Mouse (Mus musculus) adrenal gland, postnatal 10 days (tissue): ENCODE results near the gene Tstd1. TPM values are rescaled to one million over a fixed set of nuclear protein-coding genes. Genes with fewer than 3 reads are reported as not detected.
A peak's percentile ranks its signal among the peaks of the same experiment; 100 is the strongest.

Source experiments
- DNase-seq: peaks from one replicate; pipeline ENCODE4 v3.0.0; 2021; ENCODE audit warnings: mixed read lengths
- long read RNA-seq, 2 experiments: library from polyadenylated mRNA; stranded (forward); transcript quantifications; one replicate each; pipeline ENCODE4 v2.0.0; 2021
- total RNA-seq, 2 experiments: library from RNA; stranded (reverse); gene quantifications; 2 replicates each; pipeline ENCODE4 v1.2.3; 2021

The Tstd1 gene
- 10 to 100 TPM; 16.6 to 36.1 TPM for total RNA-seq
- long read RNA-seq, experiment 1, transcript Tstd1-201 (4 exons, 551 nt) = major isoform, 36 of 46 reads
- long read RNA-seq, experiment 1, partial matches to known transcripts = 1 of 46 reads
- long read RNA-seq, experiment 1, other reads (novel, unspliced or antisense) = 9 of 46 reads
- long read RNA-seq, experiment 2 = 0 reads

GRCm38 (mm10) chr1:171418660-171419059 lies at the start of gene Tstd1:
Gene Tstd1, plus strand, starts transcription at chr1:171418872.
- no peak for DNase-seq

DNA sequence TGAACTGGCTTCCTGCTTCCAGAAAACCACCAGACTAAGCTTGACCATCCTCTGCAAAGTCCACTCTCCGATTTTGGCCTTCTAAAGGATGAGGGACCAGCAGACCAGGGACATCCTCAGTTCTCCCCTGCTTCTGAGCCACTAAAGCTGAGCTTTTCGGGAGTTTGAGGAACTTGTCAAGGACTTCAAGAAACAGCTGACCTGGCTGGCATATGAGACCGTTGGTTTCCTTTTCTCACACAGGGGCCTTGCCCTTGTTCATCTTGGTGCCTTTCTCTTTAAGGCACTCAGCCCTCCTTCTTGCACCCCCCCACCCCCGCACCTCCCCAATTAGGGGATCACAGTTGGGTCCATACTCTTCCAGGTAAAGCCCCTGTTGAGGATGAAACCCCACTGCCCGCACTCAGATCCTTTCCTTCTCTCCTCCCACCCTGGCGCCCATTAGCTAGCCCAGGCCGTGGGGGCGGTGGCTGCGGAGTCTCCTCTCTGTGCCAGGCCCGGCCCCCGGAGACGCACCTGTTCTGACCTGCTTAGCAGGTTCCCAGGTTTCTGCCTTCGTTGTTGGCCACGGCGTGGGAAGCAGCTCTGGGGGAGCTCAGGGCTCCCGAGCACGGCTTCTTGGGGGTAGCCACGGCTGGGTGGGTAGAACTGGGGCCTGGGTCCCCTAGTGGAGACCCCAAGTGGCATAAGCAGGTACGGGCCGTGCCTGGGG lies 48.7 kb upstream of the Tstd1 start, which contains the start of gene Nectin4:
Gene Nectin4, plus strand, starts transcription at position 255 of the 712 bp plus-strand sequence.
- DNase-seq = no peak

- no peak for DNase-seq
Observed at GRCm38 (mm10) chr1:171372880-171373279, 45.8 kb upstream of the Tstd1 start.

GRCm38 (mm10) chr1:171373946-171374345 lies 44.7 kb upstream of the Tstd1 start:
- no peak for DNase-seq

GRCm38 (mm10) chr1:171375646-171376097 lies 43.0 kb upstream of the Tstd1 start:
- no peak for DNase-seq

- DNase-seq = no peak
Observed at GRCm38 (mm10) chr1:171378298-171378697, 40.4 kb upstream of the Tstd1 start.

DNA sequence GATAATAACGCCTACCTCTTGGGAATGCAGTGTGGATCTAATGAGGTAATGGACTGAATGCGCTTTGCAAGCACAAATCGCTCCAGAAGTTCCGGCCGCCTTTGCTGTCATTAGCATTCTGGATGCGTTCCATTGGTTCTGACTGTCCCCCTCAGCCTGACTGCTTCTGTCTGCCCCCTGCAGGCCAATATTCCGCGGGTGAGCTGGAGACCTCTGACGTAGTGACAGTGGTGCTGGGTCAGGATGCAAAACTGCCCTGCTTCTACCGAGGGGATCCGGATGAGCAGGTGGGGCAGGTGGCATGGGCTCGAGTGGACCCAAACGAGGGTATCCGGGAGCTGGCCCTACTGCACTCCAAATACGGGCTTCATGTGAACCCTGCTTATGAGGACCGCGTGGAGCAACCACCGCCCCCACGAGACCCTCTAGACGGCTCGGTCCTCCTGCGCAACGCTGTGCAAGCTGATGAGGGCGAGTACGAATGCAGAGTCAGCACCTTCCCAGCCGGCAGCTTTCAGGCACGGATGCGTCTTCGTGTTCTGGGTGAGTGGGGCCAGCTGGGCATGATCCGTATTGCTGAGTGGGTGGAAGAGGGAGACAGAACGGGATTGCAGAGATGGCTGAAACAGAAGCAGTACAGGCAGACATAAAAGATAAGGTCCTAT lies 38.6 kb upstream of the Tstd1 start:
- DNase-seq = peak; percentile 84

- DNase-seq = no peak
Observed at GRCm38 (mm10) chr1:171382096-171382620, 36.5 kb upstream of the Tstd1 start.

GRCm38 (mm10) chr1:171384361-171384760 lies 34.3 kb upstream of the Tstd1 start:
- no peak for DNase-seq

DNA sequence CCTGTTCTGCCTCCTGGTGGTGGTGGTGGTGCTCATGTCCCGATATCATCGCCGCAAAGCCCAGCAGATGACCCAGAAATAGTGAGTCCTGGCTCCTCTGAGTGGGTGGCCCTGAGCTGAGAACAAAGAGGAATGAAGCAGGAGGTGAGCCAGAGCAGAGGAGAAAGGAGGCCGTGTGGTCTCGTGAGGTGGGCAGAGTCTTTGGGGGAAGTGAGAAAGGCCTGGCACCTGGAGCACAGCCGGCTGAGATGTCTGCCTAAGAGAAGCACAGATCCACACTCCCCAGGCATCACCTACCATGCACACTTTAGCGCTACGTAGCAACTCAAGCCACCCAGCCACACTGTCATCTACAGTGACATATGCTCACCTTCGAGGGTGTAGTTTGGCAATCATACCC lies 33.5 kb upstream of the Tstd1 start:
- DNase-seq = no peak

GRCm38 (mm10) chr1:171387099-171387498 lies 31.6 kb upstream of the Tstd1 start:
- DNase-seq = no peak

DNA sequence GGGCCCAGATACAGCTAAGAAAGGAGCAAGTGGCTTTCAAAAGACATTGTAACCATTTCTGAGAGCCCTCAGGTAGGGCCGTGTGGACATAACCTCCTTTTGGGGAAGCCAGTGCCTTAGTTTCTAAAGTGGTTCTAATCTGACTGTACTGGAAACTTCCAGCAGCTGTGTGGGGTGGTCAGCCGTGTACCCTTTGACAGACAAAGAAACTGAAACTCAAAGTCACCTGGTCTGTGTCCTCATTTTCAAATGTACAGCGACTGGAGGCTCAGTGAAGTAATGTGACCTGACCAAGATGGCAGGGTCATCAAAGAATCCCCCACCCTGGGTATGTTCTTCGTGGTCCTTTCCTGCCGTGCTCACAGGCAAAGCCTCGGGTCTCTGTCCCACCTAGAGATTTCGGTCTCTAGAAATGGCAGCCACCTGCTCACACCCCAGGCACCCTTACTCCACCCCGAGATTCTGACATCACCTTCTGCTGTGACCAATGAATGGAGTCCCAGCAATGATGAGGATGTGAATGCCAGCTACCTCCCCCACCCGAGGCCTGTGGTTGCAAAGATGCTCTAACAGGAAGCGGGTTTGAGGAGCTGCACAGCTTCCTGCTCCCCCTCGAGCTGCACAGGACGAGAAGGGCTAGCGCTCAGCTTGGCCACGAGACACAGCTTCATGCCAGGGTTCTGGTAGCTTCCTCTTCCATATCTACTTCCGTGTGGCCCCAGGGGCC lies 30.1 kb upstream of the Tstd1 start, which contains the start of gene Arhgap30:
Gene Arhgap30, plus strand, starts transcription at position 579 of the 727 bp plus-strand sequence.
- no peak for DNase-seq

GRCm38 (mm10) chr1:171390101-171390500 lies 28.6 kb upstream of the Tstd1 start:
- DNase-seq = no peak

DNA sequence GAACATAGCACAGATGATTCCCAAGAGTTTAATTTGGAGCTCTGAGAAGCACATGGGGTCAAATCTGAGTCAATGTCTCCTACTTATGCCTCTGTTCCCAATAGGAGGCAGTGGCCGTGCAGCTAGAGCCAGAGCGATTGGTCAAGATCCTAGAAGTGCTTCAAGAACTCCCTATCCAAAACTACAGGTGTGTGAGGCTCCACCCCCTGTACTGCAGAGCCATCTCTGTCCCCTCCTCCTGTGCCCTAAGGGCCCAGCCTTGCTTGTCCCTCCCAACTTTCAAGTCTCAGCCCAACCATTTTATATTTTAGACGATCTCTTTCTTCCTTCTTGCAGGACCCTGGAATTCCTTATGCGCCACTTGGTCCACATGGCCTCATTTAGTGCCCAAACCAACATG lies 16.9 kb upstream of the Tstd1 start:
- DNase-seq = no peak

- DNase-seq = no peak
Observed at GRCm38 (mm10) chr1:171402991-171403390, 15.7 kb upstream of the Tstd1 start.

- no peak for DNase-seq
Observed at GRCm38 (mm10) chr1:171407263-171407662, 11.4 kb upstream of the Tstd1 start.

- DNase-seq = no peak
Observed at GRCm38 (mm10) chr1:171410231-171410630, 8.4 kb upstream of the Tstd1 start.

GRCm38 (mm10) chr1:171410947-171411484 lies 7.7 kb upstream of the Tstd1 start, which contains the start of gene Usf1:
Gene Usf1, plus strand, starts transcription at chr1:171411313.
- DNase-seq = peak; percentile 96

- no peak for DNase-seq
Observed at GRCm38 (mm10) chr1:171411492-171411941, 7.2 kb upstream of the Tstd1 start.

DNA sequence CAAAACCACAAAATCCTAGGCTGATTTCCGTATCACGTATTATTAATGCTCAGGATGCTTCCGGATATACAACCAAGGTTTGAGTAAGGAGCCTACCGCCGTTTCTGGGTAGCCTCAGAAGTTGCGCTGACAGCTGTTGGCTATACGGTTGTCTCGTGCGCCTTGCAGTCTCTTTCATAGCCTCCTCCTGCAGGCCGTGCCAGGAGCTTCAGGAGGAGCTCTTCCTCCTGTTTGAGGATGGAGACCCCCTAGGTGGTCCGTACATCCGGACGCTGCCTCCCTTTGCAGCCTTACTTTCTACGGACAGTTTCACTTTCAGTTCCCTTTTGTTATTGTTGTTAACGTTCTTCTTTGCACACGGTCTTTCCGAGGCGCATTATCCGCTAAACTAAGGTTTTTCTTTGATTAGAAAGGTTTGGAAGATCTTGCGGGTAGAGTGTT lies 6.7 kb upstream of the Tstd1 start:
- DNase-seq = peak; percentile 48

GRCm38 (mm10) chr1:171412446-171412845 lies 6.2 kb upstream of the Tstd1 start:
- peak; percentile 24 for DNase-seq

GRCm38 (mm10) chr1:171413608-171414007 lies 5.1 kb upstream of the Tstd1 start:
- no peak for DNase-seq
